Mouse (Mus musculus) gastrocnemius, adult 8-10 months (tissue): Measurements from ENCODE around the gene Habp2. TPM values are rescaled to one million over a fixed set of nuclear protein-coding genes. Genes with fewer than 3 reads are reported as not detected.
A peak's percentile ranks its signal among the peaks of the same experiment; 100 is the strongest.

ENCODE experiments used
- DNase-seq, 2 experiments: peaks; one replicate each; pipeline ENCODE4 v3.0.0; 2022; ENCODE audit warnings: low spot score in 2 of 2
- total RNA-seq, 4 experiments: library from RNA; stranded (reverse); gene quantifications; 2 replicates each; pipeline ENCODE4 v1.2.4; 2022

Gene Habp2
- total RNA-seq, 4 experiments from 2014 or later = 0.16 TPM; not detected in 3

- peak; percentile 41 to 55 for DNase-seq
Measured at GRCm38 (mm10) chr19:56294654-56295399, 7.9 kb downstream of the Habp2 start.

GRCm38 (mm10) chr19:56296668-56297067, 9.7 kb downstream of the Habp2 start:
- DNase-seq = no peak

GRCm38 (mm10) chr19:56297264-56297663, 10.3 kb downstream of the Habp2 start:
- DNase-seq = no peak

- DNase-seq = peak; percentile 54 to 84
Measured at GRCm38 (mm10) chr19:56300835-56301234, 13.9 kb downstream of the Habp2 start.

GRCm38 (mm10) chr19:56316531-56316930, 29.6 kb downstream of the Habp2 start:
- no peak for DNase-seq

GRCm38 (mm10) chr19:56319219-56319618, 32.3 kb downstream of the Habp2 start:
- DNase-seq = no peak

- no peak for DNase-seq
Measured at GRCm38 (mm10) chr19:56319629-56320028, 32.7 kb downstream of the Habp2 start.

GRCm38 (mm10) chr19:56320186-56320860, 33.4 kb downstream of the Habp2 start:
- DNase-seq = no peak

GRCm38 (mm10) chr19:56321303-56321920, 34.5 kb downstream of the Habp2 start:
- DNase-seq = no peak

GRCm38 (mm10) chr19:56325676-56326075, 38.7 kb downstream of the Habp2 start:
- DNase-seq = no peak

GRCm38 (mm10) chr19:56326243-56326855, 39.4 kb downstream of the Habp2 start:
- no peak for DNase-seq

- DNase-seq = no peak
Measured at GRCm38 (mm10) chr19:56336321-56336720, 49.4 kb downstream of the Habp2 start.

GRCm38 (mm10) chr19:56336826-56337225, 49.9 kb downstream of the Habp2 start:
- no peak for DNase-seq

GRCm38 (mm10) chr19:56342006-56342405, 55.1 kb downstream of the Habp2 start:
- peak; percentile 70 to 79 for DNase-seq

GRCm38 (mm10) chr19:56343869-56344563, 57.1 kb downstream of the Habp2 start:
- DNase-seq = no peak

GRCm38 (mm10) chr19:56346016-56346415, 59.1 kb downstream of the Habp2 start:
- no peak for DNase-seq

GRCm38 (mm10) chr19:56346750-56347149, 59.8 kb downstream of the Habp2 start:
- DNase-seq = no peak

- no peak for DNase-seq
Measured at GRCm38 (mm10) chr19:56349295-56349694, 62.4 kb downstream of the Habp2 start.

GRCm38 (mm10) chr19:56353689-56354088, 66.8 kb downstream of the Habp2 start:
- no peak for DNase-seq

GRCm38 (mm10) chr19:56355201-56355600, 68.3 kb downstream of the Habp2 start:
- DNase-seq = no peak
